Mouse (Mus musculus) midbrain, embryonic 10.5 days (tissue): ENCODE results near the gene Apobec1. TPM values are rescaled to one million over a fixed set of nuclear protein-coding genes. Genes with fewer than 3 reads are reported as not detected.
"Not testable (repeated sequence)": the region's sequence is repeated elsewhere in the genome, so short reads cannot be mapped to it uniquely, and the experiment has no call there.

Experiments
- DNase-seq: peaks from one replicate; pipeline ENCODE4 v3.0.0-alpha.2; 2017; ENCODE audit warnings: low spot score
- H3K27ac ChIP-seq: fragments of 300-500 bp; sonication (generic); replicated peaks from 2 replicates; pipeline ENCODE4 v1.5.1; 2016; ENCODE audit warnings: mild to moderate bottlenecking
- H3K27me3 ChIP-seq: fragments of 300-500 bp; sonication (generic); 2 replicates; pipeline ENCODE4 v1.6.1; 2016; ENCODE audit warnings: low read depth, mild to moderate bottlenecking; ENCODE audit not compliant: poor library complexity, severe bottlenecking
- H3K36me3 ChIP-seq: fragments of 300-500 bp; sonication (generic); 2 replicates; pipeline ENCODE4 v1.6.1; 2016; ENCODE audit warnings: mild to moderate bottlenecking, moderate library complexity
- H3K4me1 ChIP-seq: fragments of 300-500 bp; sonication (generic); 2 replicates; pipeline ENCODE4 v1.6.1; 2016
- H3K4me3 ChIP-seq: fragments of 300-500 bp; sonication (generic); 2 replicates; pipeline ENCODE4 v1.5.1; 2016; ENCODE audit warnings: mild to moderate bottlenecking, moderate library complexity
- H3K9me3 ChIP-seq: fragments of 300-500 bp; sonication (generic); replicated peaks from 2 replicates; pipeline ENCODE4 v1.6.1; 2016; ENCODE audit warnings: mild to moderate bottlenecking
- WGBS: fragments of 180-500 bp; shearing (Covaris S2); methylation state at CpG from one replicate; pipeline ENCODE4 v1.1.7; 2016; 5-methylcytosine and 5-hydroxymethylcytosine counted together
- polyA plus RNA-seq: library from polyadenylated mRNA; unstranded; fragments of >200 nt; fragmentation: Nextera tagmentation; extraction: Ambion mirVana; gene quantifications from 2 replicates; pipeline ENCODE4 v1.2.1, GENCODE M21; 2016

Apobec1 gene
- polyA plus RNA-seq, 1 experiment from 2014 or later = 1.6 TPM

DNA sequence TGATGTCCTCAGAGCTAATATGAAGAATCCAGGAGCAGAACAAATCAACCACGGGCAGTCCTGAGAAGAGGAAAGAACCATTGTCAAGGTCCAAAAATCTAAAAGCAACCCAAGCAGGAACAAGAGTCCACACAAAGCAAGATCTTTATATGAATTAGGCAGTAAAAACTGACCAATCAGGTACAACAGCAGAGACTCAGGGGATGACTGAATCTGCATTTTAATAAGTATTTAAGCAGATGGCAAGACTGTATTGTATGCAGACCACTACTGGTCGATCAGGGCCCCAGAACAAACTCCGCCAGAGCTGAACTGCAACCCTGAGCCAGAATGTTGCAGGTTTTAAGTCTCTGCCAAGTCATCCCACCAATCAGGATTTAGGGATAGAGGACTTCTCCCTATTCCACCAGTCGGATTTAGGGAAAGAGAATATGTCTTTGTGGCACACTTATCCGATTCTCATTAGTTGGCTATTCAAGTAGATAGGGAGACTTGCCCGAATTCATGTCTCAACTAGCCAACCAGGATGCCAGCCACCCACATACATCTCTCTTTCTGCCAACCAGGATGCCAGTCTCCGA lies 2.1 kb downstream of the Apobec1 start:
- H3K9me3 ChIP-seq = no peaks in the 10 kb centered on the region
- H3K4me3 ChIP-seq = no peak overlapping the region
- H3K4me1 ChIP-seq = peaks cover 8% of the 10 kb centered on the region
- H3K27ac ChIP-seq = no peak overlapping the region
- DNase-seq = no peak
- no peaks in the 10 kb centered on the region for H3K27me3 ChIP-seq
- WGBS = 90% methylated on average over 7 of the region's 7 CpGs
- no peaks in the 10 kb centered on the region for H3K36me3 ChIP-seq

DNA sequence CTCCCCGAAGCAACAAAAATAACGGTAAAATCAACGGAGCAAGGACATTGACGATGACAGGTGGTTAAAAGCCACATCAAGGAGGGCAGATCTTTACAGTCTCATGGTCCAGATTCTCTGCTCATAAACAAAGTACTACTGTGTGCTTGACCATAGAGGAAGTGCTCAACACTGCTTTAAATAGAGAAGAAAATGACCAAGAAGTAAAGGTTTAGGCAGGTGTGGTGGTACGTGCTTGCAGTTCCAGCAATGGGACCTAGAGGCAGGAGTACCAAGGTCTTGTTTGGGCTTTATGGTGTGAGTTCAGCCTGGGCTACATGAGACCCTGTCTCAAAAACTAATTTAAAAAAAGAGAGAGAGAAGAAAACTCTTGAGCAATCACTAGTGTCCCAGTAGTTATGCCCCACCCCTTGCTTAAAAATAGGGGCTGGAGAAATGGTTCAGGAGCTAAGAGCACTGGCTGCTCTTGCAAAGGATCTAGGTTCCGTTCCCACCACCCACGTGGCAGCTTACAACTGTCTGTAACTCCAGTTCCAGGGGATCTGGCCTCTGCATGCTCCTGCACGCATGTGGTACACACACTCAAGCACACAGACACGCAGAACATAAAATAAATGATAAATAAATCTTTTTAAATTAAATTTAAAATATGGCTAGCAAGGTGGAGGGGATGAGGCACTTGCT lies 3.0 kb downstream of the Apobec1 start:
- Histone ChIP-seq H3K27ac (no peak overlapping the region), H3K4me1 (peaks cover 8% of the 10 kb centered on the region), H3K27me3 (no peaks in the 10 kb centered on the region), H3K36me3 (no peaks in the 10 kb centered on the region), H3K4me3 (no peak overlapping the region), H3K9me3 (no peaks in the 10 kb centered on the region)
- DNase-seq = no peak
- WGBS = 89% methylated on average over 9 of the region's 9 CpGs

DNA sequence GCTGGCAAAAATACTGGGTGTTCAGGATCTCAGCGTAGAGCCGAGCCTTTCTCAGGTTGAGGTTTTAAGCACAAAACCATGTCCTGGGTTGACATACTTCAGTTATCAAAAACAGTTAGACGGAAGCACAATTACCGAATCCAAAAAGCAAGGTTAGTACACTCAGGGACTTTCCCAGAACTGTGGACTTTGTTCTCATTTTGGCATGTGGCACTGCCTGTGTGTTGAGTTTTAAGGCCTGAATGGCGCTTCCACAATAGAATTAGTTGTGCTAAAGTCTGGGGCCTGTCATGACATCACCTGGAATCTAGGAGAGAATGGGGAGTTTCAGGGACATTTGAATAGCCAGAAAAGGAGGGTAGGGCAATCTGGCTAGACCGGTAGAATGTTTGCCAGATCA lies 3.8 kb downstream of the Apobec1 start:
- H3K4me3 ChIP-seq = no peak overlapping the region
- H3K4me1 ChIP-seq = peaks cover 8% of the 10 kb centered on the region
- 95% methylated on average over 6 of the region's 6 CpGs for WGBS
- no peaks in the 10 kb centered on the region for H3K9me3 ChIP-seq
- no peaks in the 10 kb centered on the region for H3K36me3 ChIP-seq
- no peak for DNase-seq
- H3K27ac ChIP-seq = no peak overlapping the region
- H3K27me3 ChIP-seq = no peaks in the 10 kb centered on the region

DNA sequence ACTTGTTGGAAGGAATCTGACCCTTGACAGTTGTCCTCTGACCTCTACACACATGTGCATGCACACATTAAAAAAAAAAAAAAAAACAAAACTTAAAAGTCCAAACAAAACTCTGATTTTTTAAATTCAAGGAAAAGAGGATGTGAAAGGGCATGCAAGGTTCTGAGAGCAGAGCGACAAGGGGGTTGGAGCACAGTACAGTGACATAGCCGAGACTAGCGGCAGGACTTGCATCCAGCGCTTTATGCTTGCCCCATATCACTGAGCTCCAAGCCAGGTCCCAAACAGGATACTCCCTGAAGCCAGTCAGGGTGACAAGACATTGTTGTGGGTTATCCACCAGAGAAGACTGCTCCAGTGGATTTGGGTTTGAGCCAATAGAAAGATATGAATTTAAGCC lies 4.2 kb downstream of the Apobec1 start:
- H3K27ac ChIP-seq = no peak overlapping the region
- WGBS = 91% methylated on average over 4 of the region's 4 CpGs
- H3K9me3 ChIP-seq = no peaks in the 10 kb centered on the region
- H3K4me1 ChIP-seq = peaks cover 8% of the 10 kb centered on the region
- no peak for DNase-seq
- H3K4me3 ChIP-seq = no peak overlapping the region
- no peaks in the 10 kb centered on the region for H3K36me3 ChIP-seq
- H3K27me3 ChIP-seq = no peaks in the 10 kb centered on the region

DNA sequence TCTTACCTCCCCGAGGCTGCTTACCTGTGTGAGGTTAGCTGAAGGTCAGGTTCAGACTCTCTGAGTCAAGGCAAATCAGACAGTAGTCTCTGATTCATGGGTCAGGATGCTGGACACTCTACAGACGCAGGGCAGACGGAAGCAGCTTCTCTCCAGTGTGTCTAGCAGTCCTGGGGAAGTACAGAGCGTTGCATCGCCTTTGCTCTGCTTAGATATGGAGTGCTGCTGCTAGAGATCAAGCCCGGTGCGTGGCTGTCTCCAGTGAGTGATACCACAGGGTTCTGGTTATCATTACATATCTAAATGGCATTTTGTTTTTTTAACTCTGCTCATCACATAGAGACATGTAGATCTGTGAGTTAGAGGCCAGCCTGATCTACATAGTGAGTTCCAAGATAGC lies 5.6 kb downstream of the Apobec1 start:
- no peak overlapping the region for H3K27ac ChIP-seq
- H3K27me3 ChIP-seq = no peaks in the 10 kb centered on the region
- no peak for DNase-seq
- H3K36me3 ChIP-seq = no peaks in the 10 kb centered on the region
- 88% methylated on average over 7 of the region's 7 CpGs for WGBS
- H3K4me3 ChIP-seq = no peak overlapping the region
- H3K4me1 ChIP-seq = no peaks in the 10 kb centered on the region
- no peaks in the 10 kb centered on the region for H3K9me3 ChIP-seq

DNA sequence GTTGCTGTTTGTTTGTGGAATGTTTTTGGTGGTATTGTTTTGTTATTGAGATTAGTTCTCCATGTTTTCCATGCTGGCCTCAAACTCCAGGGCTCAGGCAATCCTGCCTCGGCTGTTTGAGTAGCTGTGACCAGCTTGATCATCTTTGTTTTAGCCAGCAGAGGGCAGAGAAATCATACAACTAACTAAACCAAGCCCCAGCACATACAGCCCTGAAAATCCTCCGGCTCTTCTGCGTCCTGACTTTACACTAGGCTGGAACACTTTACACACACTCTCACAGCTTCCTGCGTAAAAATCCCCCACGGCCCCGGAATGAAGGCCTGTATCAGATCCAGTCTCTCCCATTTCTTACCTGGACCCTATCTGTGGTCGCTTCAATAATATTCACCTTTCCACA lies 6.6 kb downstream of the Apobec1 start:
- H3K9me3 ChIP-seq = no peaks in the 10 kb centered on the region
- 40% methylated on average over 7 of the region's 7 CpGs for WGBS
- no peak for DNase-seq

DNA sequence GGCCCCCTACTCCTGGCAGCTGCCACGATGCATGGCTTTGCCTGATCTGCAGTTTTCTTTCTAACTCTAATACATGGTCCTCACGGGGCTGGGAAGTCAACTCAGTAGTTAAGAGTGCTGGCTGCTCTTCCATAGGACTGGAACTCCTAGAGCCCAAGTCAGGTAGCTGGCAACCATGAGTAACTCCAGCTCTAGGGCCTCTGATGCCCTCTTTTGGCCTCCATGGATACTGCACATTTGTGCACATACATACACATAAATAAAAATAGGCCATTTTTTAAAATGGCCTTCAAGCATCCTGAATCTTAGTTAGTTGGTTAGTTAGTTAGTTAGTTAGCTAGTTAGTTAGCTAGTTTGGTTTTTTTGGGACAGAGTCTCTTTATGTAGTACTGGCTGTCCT lies 9.3 kb downstream of the Apobec1 start:
- Histone ChIP-seq H3K27me3 (no peaks in the 10 kb centered on the region), H3K27ac (no peak overlapping the region), H3K9me3 (no peaks in the 10 kb centered on the region), H3K4me3 (no peak overlapping the region), H3K36me3 (no peaks in the 10 kb centered on the region), H3K4me1 (no peaks in the 10 kb centered on the region)
- 92% methylated on average over 2 of the region's 2 CpGs for WGBS
- no peak for DNase-seq

More for the DNA sequence above, 6.6 kb downstream of the Apobec1 start:
- no peaks in the 10 kb centered on the region for H3K4me1 ChIP-seq
- H3K27me3 ChIP-seq = no peaks in the 10 kb centered on the region
- no peak overlapping the region for H3K4me3 ChIP-seq
- no peaks in the 10 kb centered on the region for H3K36me3 ChIP-seq
- no peak overlapping the region for H3K27ac ChIP-seq

DNA sequence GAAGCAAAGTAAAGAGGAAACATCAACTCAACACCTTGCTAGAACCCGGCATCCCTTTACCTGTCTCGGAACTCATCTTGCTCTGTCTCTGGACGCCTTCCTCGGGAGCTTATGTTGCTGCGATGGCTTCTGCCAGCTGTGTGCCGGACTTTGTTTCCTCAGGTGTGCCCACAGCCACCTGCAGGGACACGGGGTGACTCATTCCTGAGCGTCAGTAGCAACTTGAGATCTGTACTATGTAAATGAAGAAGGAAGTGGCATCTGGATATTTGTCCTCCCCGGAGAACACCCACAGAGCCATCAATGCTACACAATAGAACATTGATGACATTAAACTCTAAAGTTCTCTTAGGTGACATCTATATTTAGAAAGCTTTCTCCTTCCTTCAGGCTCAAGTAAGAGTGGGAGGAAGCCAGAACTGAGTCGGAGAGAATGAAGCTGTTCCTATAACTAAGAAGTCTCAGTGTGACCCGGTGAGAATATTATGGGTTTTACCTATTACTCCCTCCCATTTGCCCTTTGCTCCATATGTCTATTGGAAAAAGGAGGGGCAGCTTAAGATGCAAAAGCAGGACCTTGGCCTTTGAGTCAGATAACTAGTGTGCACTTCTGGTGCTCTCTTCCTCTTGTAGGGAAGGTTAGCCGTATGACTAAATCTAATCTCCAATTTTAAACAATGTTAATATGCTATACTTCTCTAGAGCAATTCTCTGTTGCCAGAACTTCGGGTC lies 11.1 kb downstream of the Apobec1 start:
- 82% methylated on average over 13 of the region's 13 CpGs for WGBS

DNA sequence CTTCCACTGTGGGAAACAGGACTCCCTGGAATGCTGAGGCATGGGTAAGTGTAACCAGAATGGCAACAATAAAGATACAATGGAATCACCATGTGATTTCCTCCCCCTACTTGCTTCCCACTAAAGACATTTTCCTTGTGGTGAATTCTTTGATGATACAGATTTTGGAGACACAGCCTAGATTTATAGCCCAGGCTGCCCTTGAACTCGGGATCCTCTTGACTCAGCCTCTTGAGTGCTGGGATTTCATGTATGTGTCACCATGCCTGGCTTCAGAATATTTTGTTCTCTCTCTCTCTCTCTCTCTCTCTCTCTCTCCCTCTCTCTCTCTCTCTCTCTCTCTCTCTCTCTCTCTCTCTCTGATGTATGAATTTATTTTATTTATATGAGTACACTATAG lies 23.2 kb downstream of the Apobec1 start:
- 68% methylated on average over 1 of the region's 1 CpGs for WGBS
- Histone ChIP-seq H3K27me3 (no peaks in the 10 kb centered on the region), H3K9me3 (no peaks in the 10 kb centered on the region), H3K4me1 (no peaks in the 10 kb centered on the region), H3K36me3 (no peaks in the 10 kb centered on the region), H3K4me3 (no peak overlapping the region), H3K27ac (no peak overlapping the region)
- no peak for DNase-seq

More for the DNA sequence above, 11.1 kb downstream of the Apobec1 start:
- DNase-seq = no peak
- Histone ChIP-seq H3K27me3 (no peaks in the 10 kb centered on the region), H3K4me3 (no peak overlapping the region), H3K36me3 (no peaks in the 10 kb centered on the region), H3K27ac (no peak overlapping the region), H3K4me1 (no peaks in the 10 kb centered on the region), H3K9me3 (no peaks in the 10 kb centered on the region)

DNA sequence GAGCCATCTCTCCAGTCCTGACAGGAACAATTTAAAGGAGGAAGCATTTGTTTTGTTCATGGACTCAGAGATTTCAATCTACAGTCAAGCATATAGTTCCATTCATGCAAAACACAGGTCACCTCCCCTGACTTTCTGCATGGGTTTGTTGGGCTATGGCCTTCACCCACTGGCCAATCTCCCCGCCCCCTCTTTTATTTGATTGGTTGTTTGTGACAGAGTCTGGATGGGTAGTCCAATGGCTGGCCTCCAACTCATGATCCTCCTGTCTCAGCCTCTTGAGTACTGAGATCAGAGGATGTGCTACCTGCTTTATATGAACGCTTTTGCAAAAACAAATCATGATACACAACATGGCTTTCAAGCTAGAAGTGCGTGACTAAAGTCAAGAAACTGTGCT lies 25.2 kb downstream of the Apobec1 start:
- Histone ChIP-seq H3K27me3 (no peaks in the 10 kb centered on the region), H3K9me3 (no peaks in the 10 kb centered on the region), H3K4me1 (no peaks in the 10 kb centered on the region), H3K4me3 (no peak overlapping the region), H3K27ac (no peak overlapping the region), H3K36me3 (no peaks in the 10 kb centered on the region)
- WGBS = 96% methylated on average over 3 of the region's 3 CpGs
- DNase-seq = no peak

DNA sequence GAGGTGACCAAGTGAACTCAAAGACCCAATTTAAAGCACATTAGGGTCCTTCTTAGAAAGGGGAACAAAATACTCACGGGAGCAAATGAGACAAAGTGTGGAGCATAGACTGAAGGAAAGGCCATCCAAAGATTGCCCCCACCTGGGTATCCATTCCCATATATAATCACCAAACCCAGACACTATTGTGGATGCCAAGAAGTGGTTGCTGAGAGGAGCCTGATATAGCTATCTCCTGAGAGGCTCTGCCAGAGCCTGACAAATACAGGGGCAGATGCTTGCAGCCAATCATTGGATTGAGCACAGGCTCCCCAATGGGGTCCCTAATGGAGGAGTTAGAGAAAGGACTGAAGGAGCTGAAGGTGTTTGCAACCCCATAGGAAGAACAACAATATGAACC lies 27.2 kb downstream of the Apobec1 start:
- H3K36me3 ChIP-seq, H3K27ac ChIP-seq, DNase-seq, H3K4me1 ChIP-seq, H3K4me3 ChIP-seq, H3K9me3 ChIP-seq, H3K27me3 ChIP-seq: not testable (repeated sequence)
- 83% methylated on average over 1 of the region's 1 CpGs for WGBS

DNA sequence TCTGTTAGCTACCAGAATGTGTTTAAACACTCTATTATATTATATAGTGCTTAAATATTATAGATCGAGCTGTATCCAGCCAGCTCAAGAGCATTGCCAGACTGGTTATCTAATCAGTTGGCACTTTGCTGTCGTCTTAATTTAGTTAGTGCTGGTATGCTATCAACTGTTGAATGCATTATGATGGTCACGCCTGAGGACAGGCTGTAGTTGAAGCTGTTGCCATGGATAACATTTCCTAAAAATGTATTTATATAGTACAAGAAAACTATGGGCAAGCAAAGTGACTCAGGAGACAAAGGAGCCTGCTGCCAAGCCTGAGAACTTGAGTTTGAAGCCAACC lies 30.7 kb downstream of the Apobec1 start:
- Histone ChIP-seq H3K9me3 (no peaks in the 10 kb centered on the region), H3K27ac (no peak overlapping the region), H3K27me3 (no peaks in the 10 kb centered on the region), H3K4me1 (0 out of 2 replicates have a peak, but pooled peaks cover 6% of the 10 kb centered on the region), H3K4me3 (no peak overlapping the region), H3K36me3 (no peaks in the 10 kb centered on the region)
- 93% methylated on average over 3 of the region's 3 CpGs for whole genome bisulfite sequencing
- no peak for DNase-seq
